ENCODE assay signal across 30 mouse cellular contexts in the genomic region with DNA sequence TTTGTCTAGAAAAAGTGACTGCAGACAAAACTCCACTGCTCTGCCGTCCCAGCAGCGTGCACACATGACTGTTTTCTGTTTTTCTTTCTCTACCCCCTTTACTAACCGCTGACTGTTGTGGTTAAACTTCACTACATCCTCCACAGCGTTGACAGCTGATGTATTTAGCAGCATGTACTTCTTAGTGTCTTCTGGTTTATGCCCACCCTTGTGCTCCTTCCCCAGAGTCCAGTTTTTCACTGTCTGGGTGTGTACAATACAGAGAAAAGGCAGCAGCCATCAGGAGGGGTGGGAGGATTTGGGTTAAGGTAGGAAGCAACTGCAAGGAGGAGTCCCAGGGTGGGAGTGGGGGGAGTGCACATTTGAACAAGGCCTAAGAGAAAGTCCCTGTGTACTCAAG. TPM values are rescaled to one million over a fixed set of nuclear protein-coding genes. Genes with fewer than 3 reads are reported as not detected.
DNase-seq lines count a peak whose midpoint lies in the region; ATAC-seq lines count a peak whose summit lies in the region.
"Had no signal": no experiment of that assay in that cellular context is flagged by ENCODE, and none has a peak within 500 bp of the region (broad histone marks: within the 10 kb centered on the region; RNA-seq: fewer than 3 reads in every experiment).

No protein-coding gene starts in this region.

- DNase-seq in forebrain, embryonic 14.5 days (ENCODE audit: low spot score), result no peak
- DNase-seq in 416B (ENCODE audit: low read depth), result peak; percentile 75
- peak; percentile 49 for DNase-seq in induced T-regulatory cell, adult 2 months (ENCODE audit: low read depth)
- DNase-seq in thymus, postnatal 10 days (ENCODE audit: low spot score in 2 of 2), result peak; percentile 34 to 60
- no peak for DNase-seq in adrenal gland, adult 8-10 months
- no peak for DNase-seq in gastrocnemius, postnatal 10 days
- no peak for DNase-seq in left cerebral cortex, postnatal 36 days (ENCODE audit: low spot score in 2 of 2)
- DNase-seq: adrenal gland, postnatal 36 days; cerebellum, adult 18-20 months; cerebellum, postnatal 14 days; gastrocnemius, postnatal 36 days; heart, adult 18-20 months; heart, postnatal 36 days; kidney, adult 18-20 months; left cerebral cortex, postnatal 4 days; liver, embryonic 13.5 days; lung, adult 2 months; lung, postnatal 10 days; midbrain, embryonic 14.5 days; right cerebral cortex, postnatal 4 days had no signal

- H3K4me2 ChIP-seq in forebrain, embryonic 14.5 days (ENCODE audit: low read length), result peak overlapping the region; percentile 75; the same call in 1 of the 2 replicates
- H3K4me2 ChIP-seq in forebrain, embryonic 13.5 days, result no peak overlapping the region
- H3K4me2 ChIP-seq: embryonic facial prominence, embryonic 12.5 days; heart, embryonic 11.5 days; hindbrain, embryonic 13.5 days; kidney, embryonic 15.5 days; liver, embryonic 13.5 days had no signal

- WGBS in forebrain, embryonic 14.5 days, result 71% methylated on average over 4 of the region's 4 CpGs
- 72% methylated on average over 4 of the region's 4 CpGs for WGBS in forebrain, embryonic 13.5 days

- no peak for ATAC-seq in forebrain, embryonic 14.5 days
- ATAC-seq in forebrain, embryonic 13.5 days, result no peak
- ATAC-seq: Patski had no signal

- H3K27me3 ChIP-seq in forebrain, embryonic 14.5 days (replicated peaks; ENCODE audit: control insufficient read depth, insufficient read depth, low read length), result peaks cover 44% of the 10 kb centered on the region
- H3K27me3 ChIP-seq in forebrain, embryonic 13.5 days, result peaks cover 71% of the 10 kb centered on the region
- H3K27me3 ChIP-seq: Patski had no signal

- no peaks in the 10 kb centered on the region for H3K9me3 ChIP-seq in forebrain, embryonic 14.5 days (replicated peaks; ENCODE audit: control insufficient read depth, low read length)
- no peaks in the 10 kb centered on the region for H3K9me3 ChIP-seq in forebrain, embryonic 13.5 days (replicated peaks)
- H3K9me3 ChIP-seq: embryonic facial prominence, embryonic 12.5 days; G1E; hindbrain, embryonic 13.5 days; kidney, embryonic 15.5 days; liver, embryonic 13.5 days had no signal

- no peak overlapping the region for H3K4me3 ChIP-seq in forebrain, embryonic 14.5 days (ENCODE audit: low read depth, low read length)
- no peak overlapping the region for H3K4me3 ChIP-seq in forebrain, embryonic 13.5 days
- H3K4me3 ChIP-seq: embryonic facial prominence, embryonic 12.5 days; hindbrain, embryonic 13.5 days; kidney, embryonic 15.5 days; liver, embryonic 13.5 days had no signal

- H3K36me3 ChIP-seq in forebrain, embryonic 14.5 days (ENCODE audit: control insufficient read depth, insufficient read depth, low read length), result no peaks in the 10 kb centered on the region
- H3K36me3 ChIP-seq in forebrain, embryonic 13.5 days (ENCODE audit: poor library complexity, severe bottlenecking), result no peaks in the 10 kb centered on the region
- H3K36me3 ChIP-seq: embryonic facial prominence, embryonic 12.5 days; hindbrain, embryonic 13.5 days; kidney, embryonic 15.5 days; liver, embryonic 13.5 days had no signal

- peaks cover 9% of the 10 kb centered on the region for H3K4me1 ChIP-seq in forebrain, embryonic 14.5 days (ENCODE audit: control insufficient read depth, insufficient read depth, low read length)
- H3K4me1 ChIP-seq in forebrain, embryonic 13.5 days, result peaks cover 44% of the 10 kb centered on the region
- H3K4me1 ChIP-seq: hindbrain, embryonic 13.5 days had no signal

- no peak overlapping the region for H3K27ac ChIP-seq in forebrain, embryonic 14.5 days (ENCODE audit: low read depth, low read length)
- no peak overlapping the region; the same call in 1 of the 2 replicates for H3K27ac ChIP-seq in forebrain, embryonic 13.5 days
- H3K27ac ChIP-seq: embryonic facial prominence, embryonic 12.5 days; hindbrain, embryonic 13.5 days; kidney, embryonic 15.5 days; liver, embryonic 13.5 days; macrophage had no signal

- intact Hi-C loops in left cerebral cortex, postnatal 36 days (cut with DNase I), result no loop called here

- H3K9ac ChIP-seq in forebrain, embryonic 14.5 days (ENCODE audit: low read length), result no peak overlapping the region
- no peak overlapping the region for H3K9ac ChIP-seq in forebrain, embryonic 13.5 days
- H3K9ac ChIP-seq: embryonic facial prominence, embryonic 12.5 days; hindbrain, embryonic 13.5 days; kidney, embryonic 15.5 days; liver, embryonic 13.5 days had no signal

RNA-seq across cellular contexts. Expression of a gene that starts 5.0 kb away (rescaled TPM):
- polyA plus RNA-seq in forebrain, embryonic 14.5 days (2014; fragmentation: Nextera tagmentation; extraction: Ambion mirVana), result 155 and 176 TPM in 2 replicates
- 278 and 287 TPM in 2 replicates for polyA plus RNA-seq in forebrain, embryonic 13.5 days (2015; fragmentation: Nextera tagmentation; extraction: Ambion mirVana)
- under 1 TPM; 0.24 to 0.61 (median 0.42) TPM for total RNA-seq in adrenal gland, adult 8-10 months (2022)
- total RNA-seq in gastrocnemius, postnatal 10 days (2021), result under 1 TPM; 0.23 to 0.54 TPM
- 10 to 100 TPM; 19.4 to 21.5 TPM for total RNA-seq in left cerebral cortex, postnatal 36 days (2021)
- total RNA-seq: gastrocnemius, adult 18-20 months; gastrocnemius, postnatal 36 days had no signal
- polyA plus RNA-seq: macrophage had no signal

RNA-seq across cellular contexts. Expression of a gene that starts 23.7 kb away (rescaled TPM):
- polyA plus RNA-seq in forebrain, embryonic 14.5 days (2014; fragmentation: Nextera tagmentation; extraction: Ambion mirVana), result 44.8 and 51.2 TPM in 2 replicates
- 71.0 and 83.2 TPM in 2 replicates for polyA plus RNA-seq in forebrain, embryonic 13.5 days (2015; fragmentation: Nextera tagmentation; extraction: Ambion mirVana)
- total RNA-seq in adrenal gland, adult 8-10 months (2022), result under 1 TPM; 0.17 to 0.38 (median 0.19) TPM
- total RNA-seq in gastrocnemius, postnatal 10 days (2021), result under 1 TPM in 1 of 2 experiments, not detected in 1; 0.09 TPM
- 1 to 10 TPM; 6.0 to 6.4 TPM for total RNA-seq in left cerebral cortex, postnatal 36 days (2021)
- total RNA-seq: G1E; gastrocnemius, adult 18-20 months; gastrocnemius, postnatal 36 days; heart, adult 18-20 months; heart, postnatal 36 days; neutrophil, adult 5-6 weeks had no signal
- polyA plus RNA-seq: G1E; liver, embryonic 13.5 days; macrophage had no signal

Comparison
In these comparisons a context has a peak if more than half of its experiments do, and no peak if none do; other contexts are left out.
1. DNase-seq: peak in 416B (single experiment), induced T-regulatory cell, adult 2 months (single experiment) and thymus, postnatal 10 days (2 of 2); none in forebrain, embryonic 14.5 days (single experiment), adrenal gland, adult 8-10 months (single experiment), gastrocnemius, postnatal 10 days (single experiment) and left cerebral cortex, postnatal 36 days (0 of 2).
2. RNA of a gene that starts 5.0 kb away (total RNA-seq): 19.4 to 21.5 TPM in left cerebral cortex, postnatal 36 days; 0.23 to 0.54 TPM in gastrocnemius, postnatal 10 days and 0.24 to 0.61 TPM in adrenal gland, adult 8-10 months; every median in the first group is over 10 times any median in the second.
3. RNA of a gene that starts 23.7 kb away (total RNA-seq): 6.0 to 6.4 TPM in left cerebral cortex, postnatal 36 days; 0.17 to 0.38 TPM in adrenal gland, adult 8-10 months and 0.09 TPM in gastrocnemius, postnatal 10 days; every median in the first group is over 4 times any median in the second.